Mouse (Mus musculus) erythroblast, embryonic 14.5 days (primary cell): ENCODE measurements around the gene Csk.

Source experiments
- GATA1 ChIP-seq: IDR thresholded peaks from 2 replicates; pipeline ENCODE4 v1.6.1; 2012; ENCODE audit warnings: low read length, inconsistent platforms, mixed read lengths
- TAL1 ChIP-seq: IDR thresholded peaks from 3 replicates; pipeline ENCODE4 v1.6.1; 2012; ENCODE audit warnings: low read length, inconsistent platforms, mixed read lengths

- TF ChIP-seq TAL1 (no peak), GATA1 (no peak)
These were observed 48.6 kb downstream of the Csk start for GRCm38 (mm10) chr9:57604875-57605274.
